Mouse (Mus musculus) myocyte (in vitro differentiated cells): ENCODE measurements around the gene Mgat3.

ENCODE experiments used
- MYOG ChIP-seq, 3 experiments: IDR thresholded peaks; one replicate each; pipeline ENCODE4 v1.6.1; 2011; ENCODE audit warnings: control low read depth in 2 of 3, low read depth in 2 of 3, mild to moderate bottlenecking in 2 of 3; ENCODE audit not compliant: insufficient read length in 2 of 3, control insufficient read depth in 1 of 3, insufficient read depth in 1 of 3
- POLR2A ChIP-seq: IDR thresholded peaks from one replicate; pipeline ENCODE4 v1.6.1; 2011; ENCODE audit warnings: low read depth, mild to moderate bottlenecking, control low read depth, moderate library complexity; ENCODE audit not compliant: insufficient read length
- REST ChIP-seq: IDR thresholded peaks from one replicate; pipeline ENCODE4 v1.6.1; 2011; ENCODE audit warnings: mild to moderate bottlenecking, control low read depth, moderate library complexity; ENCODE audit not compliant: insufficient read depth, insufficient read length

DNA sequence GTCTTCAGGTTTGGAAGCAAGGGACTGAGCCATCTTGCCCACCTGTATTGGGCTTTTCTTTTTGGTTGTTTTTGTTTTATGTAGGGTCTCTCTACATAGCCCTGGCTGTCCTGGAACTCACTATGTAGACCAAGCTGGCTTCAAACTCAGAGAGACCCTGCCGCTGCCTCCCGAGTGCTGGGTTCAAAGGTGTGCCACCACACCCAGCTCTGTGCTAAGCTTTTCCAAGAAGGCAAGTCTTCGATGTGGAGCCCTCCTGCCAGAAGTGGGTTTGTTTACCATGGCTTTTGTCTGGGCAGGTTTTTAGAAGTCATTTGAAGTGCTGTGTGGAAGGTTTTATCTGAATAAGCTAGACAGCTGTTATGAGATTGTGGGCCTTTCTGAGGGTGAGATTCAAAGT lies 32.6 kb upstream of the Mgat3 start:
- TF ChIP-seq POLR2A (no peak), REST (no peak), MYOG (IDR thresholded peaks at IDR 0.05; ENCODE audit: control insufficient read depth in 1 of 3, insufficient read depth in 1 of 3, insufficient read length in 2 of 3, low read depth in 2 of 3) (no peak)
